Mouse (Mus musculus): ENCODE measurements around the gene Hdc. TPM values are rescaled to one million over a fixed set of nuclear protein-coding genes. Genes with fewer than 3 reads are reported as not detected.

Hdc gene
- polyA plus RNA-seq, 1 experiment from 2014 or later = 0.31 TPM

- Histone ChIP-seq H3K4me1 (peaks cover 6% of the 10 kb centered on the region; the same call in 1 of the 2 replicates), H3K4me3 (no peak overlapping the region), H3K36me3 (no peaks in the 10 kb centered on the region), H3K27ac (replicated peaks) (no peak overlapping the region), H3K9me3 (replicated peaks) (no peaks in the 10 kb centered on the region), H3K27me3 (ENCODE audit: low read depth, poor library complexity, severe bottlenecking) (no peaks in the 10 kb centered on the region; the same call in 1 of the 2 replicates)
- WGBS = 95% methylated on average over 7 of the region's 7 CpGs
- DNase-seq (ENCODE audit: low spot score) = no peak
Measured at GRCm38 (mm10) chr2:126596347-126597072, 22.6 kb downstream of the Hdc start.

- no peak overlapping the region; the same call in 1 of the 2 replicates for H3K27ac ChIP-seq (replicated peaks)
Measured at GRCm38 (mm10) chr2:126593831-126594610, 25.1 kb downstream of the Hdc start.

GRCm38 (mm10) chr2:126591304-126591703 lies 27.8 kb downstream of the Hdc start:
- H3K4me1 ChIP-seq = peaks cover 6% of the 10 kb centered on the region; the same call in 1 of the 2 replicates
- H3K4me3 ChIP-seq = no peak overlapping the region
- no peak for DNase-seq (ENCODE audit: low spot score)
- no peaks in the 10 kb centered on the region; the same call in 1 of the 2 replicates for H3K27me3 ChIP-seq (ENCODE audit: low read depth, poor library complexity, severe bottlenecking)
- H3K9me3 ChIP-seq (replicated peaks) = no peaks in the 10 kb centered on the region
- no peaks in the 10 kb centered on the region for H3K36me3 ChIP-seq
- 92% methylated on average over 4 of the region's 4 CpGs for WGBS
- no peak overlapping the region for H3K27ac ChIP-seq (replicated peaks)

More at GRCm38 (mm10) chr2:126593831-126594610, 25.1 kb downstream of the Hdc start:
- 30% methylated on average over 26 of the region's 26 CpGs for WGBS
- Histone ChIP-seq H3K9me3 (replicated peaks) (no peaks in the 10 kb centered on the region), H3K27me3 (ENCODE audit: low read depth, poor library complexity, severe bottlenecking) (no peaks in the 10 kb centered on the region; the same call in 1 of the 2 replicates), H3K4me1 (peaks cover 6% of the 10 kb centered on the region; the same call in 1 of the 2 replicates), H3K36me3 (no peaks in the 10 kb centered on the region), H3K4me3 (peak overlapping the region; percentile 39)
- DNase-seq (ENCODE audit: low spot score) = peak; percentile 74

GRCm38 (mm10) chr2:126587468-126587867 lies 31.6 kb downstream of the Hdc start:
- 84% methylated on average over 3 of the region's 3 CpGs for WGBS
- Histone ChIP-seq H3K4me3 (no peak overlapping the region), H3K4me1 (no peaks in the 10 kb centered on the region), H3K27me3 (ENCODE audit: low read depth, poor library complexity, severe bottlenecking) (no peaks in the 10 kb centered on the region), H3K36me3 (no peaks in the 10 kb centered on the region), H3K9me3 (replicated peaks) (no peaks in the 10 kb centered on the region), H3K27ac (replicated peaks) (no peak overlapping the region)
- DNase-seq (ENCODE audit: low spot score) = no peak

GRCm38 (mm10) chr2:126584621-126585369 lies 34.3 kb downstream of the Hdc start:
- no peaks in the 10 kb centered on the region for H3K4me1 ChIP-seq
- H3K36me3 ChIP-seq = no peaks in the 10 kb centered on the region
- no peaks in the 10 kb centered on the region for H3K9me3 ChIP-seq (replicated peaks)
- no peak for DNase-seq (ENCODE audit: low spot score)
- H3K27ac ChIP-seq (replicated peaks) = no peak overlapping the region
- no peaks in the 10 kb centered on the region for H3K27me3 ChIP-seq (ENCODE audit: low read depth, poor library complexity, severe bottlenecking)
- H3K4me3 ChIP-seq = no peak overlapping the region
- 87% methylated on average over 8 of the region's 8 CpGs for WGBS

GRCm38 (mm10) chr2:126583960-126584359 lies 35.1 kb downstream of the Hdc start:
- no peaks in the 10 kb centered on the region for H3K36me3 ChIP-seq
- no peak overlapping the region for H3K27ac ChIP-seq (replicated peaks)
- no peak for DNase-seq (ENCODE audit: low spot score)
- 82% methylated on average over 6 of the region's 6 CpGs for WGBS
- no peak overlapping the region for H3K4me3 ChIP-seq
- no peaks in the 10 kb centered on the region for H3K9me3 ChIP-seq (replicated peaks)
- no peaks in the 10 kb centered on the region for H3K27me3 ChIP-seq (ENCODE audit: low read depth, poor library complexity, severe bottlenecking)
- H3K4me1 ChIP-seq = no peaks in the 10 kb centered on the region

GRCm38 (mm10) chr2:126579282-126579681 lies 39.8 kb downstream of the Hdc start:
- 93% methylated on average over 1 of the region's 1 CpGs for WGBS
- Histone ChIP-seq H3K36me3 (no peaks in the 10 kb centered on the region), H3K9me3 (replicated peaks) (no peaks in the 10 kb centered on the region), H3K4me3 (no peak overlapping the region), H3K4me1 (no peaks in the 10 kb centered on the region), H3K27ac (replicated peaks) (no peak overlapping the region), H3K27me3 (ENCODE audit: low read depth, poor library complexity, severe bottlenecking) (no peaks in the 10 kb centered on the region)
- DNase-seq (ENCODE audit: low spot score) = no peak

GRCm38 (mm10) chr2:126577362-126577761 lies 41.7 kb downstream of the Hdc start:
- H3K4me3 ChIP-seq = no peak overlapping the region
- no peaks in the 10 kb centered on the region for H3K4me1 ChIP-seq
- no peaks in the 10 kb centered on the region for H3K9me3 ChIP-seq (replicated peaks)
- WGBS = 91% methylated on average over 5 of the region's 5 CpGs
- DNase-seq (ENCODE audit: low spot score) = no peak
- no peak overlapping the region for H3K27ac ChIP-seq (replicated peaks)
- H3K27me3 ChIP-seq (ENCODE audit: low read depth, poor library complexity, severe bottlenecking) = no peaks in the 10 kb centered on the region
- H3K36me3 ChIP-seq = no peaks in the 10 kb centered on the region

GRCm38 (mm10) chr2:126575391-126576176 lies 43.5 kb downstream of the Hdc start:
- Histone ChIP-seq H3K4me1 (no peaks in the 10 kb centered on the region), H3K27ac (replicated peaks) (no peak overlapping the region), H3K27me3 (ENCODE audit: low read depth, poor library complexity, severe bottlenecking) (no peaks in the 10 kb centered on the region), H3K4me3 (no peak overlapping the region), H3K36me3 (no peaks in the 10 kb centered on the region), H3K9me3 (replicated peaks) (peaks cover 9% of the 10 kb centered on the region; the same call in 1 of the 2 replicates)
- WGBS = 85% methylated on average over 11 of the region's 11 CpGs
- DNase-seq (ENCODE audit: low spot score) = no peak

- H3K4me3 ChIP-seq = no peak overlapping the region
- DNase-seq (ENCODE audit: low spot score) = no peak
- H3K27ac ChIP-seq (replicated peaks) = no peak overlapping the region
- H3K4me1 ChIP-seq = no peaks in the 10 kb centered on the region
- H3K9me3 ChIP-seq (replicated peaks) = peaks cover 13% of the 10 kb centered on the region; the same call in 1 of the 2 replicates
- H3K27me3 ChIP-seq (ENCODE audit: low read depth, poor library complexity, severe bottlenecking) = no peaks in the 10 kb centered on the region
- no peaks in the 10 kb centered on the region for H3K36me3 ChIP-seq
- WGBS = 89% methylated on average over 4 of the region's 4 CpGs
Measured at GRCm38 (mm10) chr2:126572747-126573146, 46.4 kb downstream of the Hdc start.

GRCm38 (mm10) chr2:126572163-126572562 lies 46.9 kb downstream of the Hdc start:
- no peak overlapping the region for H3K27ac ChIP-seq (replicated peaks)
- H3K4me3 ChIP-seq = no peak overlapping the region
- H3K27me3 ChIP-seq (ENCODE audit: low read depth, poor library complexity, severe bottlenecking) = no peaks in the 10 kb centered on the region
- no peaks in the 10 kb centered on the region for H3K36me3 ChIP-seq
- peaks cover 13% of the 10 kb centered on the region; the same call in 1 of the 2 replicates for H3K9me3 ChIP-seq (replicated peaks)
- WGBS = 72% methylated on average over 1 of the region's 1 CpGs
- no peak for DNase-seq (ENCODE audit: low spot score)
- no peaks in the 10 kb centered on the region for H3K4me1 ChIP-seq

All from midbrain, embryonic 10.5 days (tissue).